Mouse (Mus musculus) ovary, adult 18-20 months (tissue): ENCODE measurements around the gene 1700029H14Rik.
A peak's percentile ranks its signal among the peaks of the same experiment; 100 is the strongest.

ENCODE experiments used
- DNase-seq: peaks from one replicate; pipeline ENCODE4 v3.0.0; 2022; ENCODE audit warnings: low spot score, mixed read lengths

1700029H14Rik gene

DNA sequence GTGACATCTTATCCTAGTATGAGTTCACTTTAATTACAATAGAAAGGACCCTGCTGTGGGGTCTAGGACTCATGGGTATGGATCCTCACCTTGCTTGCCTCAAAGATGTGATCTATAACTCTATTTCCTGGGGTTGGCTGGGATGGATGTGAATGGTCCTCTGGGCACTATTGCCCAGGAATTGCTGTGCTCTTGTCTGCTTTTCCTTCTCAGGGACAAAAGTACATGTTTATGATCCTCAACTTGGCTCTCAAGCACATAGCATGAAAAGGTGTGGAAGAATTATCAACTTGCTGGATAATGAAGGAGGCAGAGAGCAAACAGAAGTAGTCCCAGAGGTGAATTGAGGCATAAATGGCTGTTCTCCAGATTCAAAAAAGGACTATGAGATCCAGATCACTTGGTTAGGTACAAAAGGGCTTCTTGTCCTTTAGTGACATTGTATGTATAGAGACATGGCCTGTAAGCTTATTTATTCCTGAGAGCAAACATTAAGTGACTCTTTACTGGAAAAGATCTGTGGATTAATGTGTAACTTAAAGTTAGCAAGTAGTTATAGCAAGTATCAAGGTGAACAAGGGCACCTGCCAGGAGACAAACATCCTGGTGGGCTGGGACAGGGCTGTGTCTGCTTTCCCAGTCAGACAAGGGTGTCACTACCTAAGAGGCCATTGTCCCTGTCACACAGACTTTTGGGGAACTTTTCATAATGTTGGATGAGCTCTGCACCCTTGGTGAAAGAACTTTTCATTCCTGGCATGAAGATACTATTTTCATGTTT is 57.2 kb downstream of the 1700029H14Rik start:
- DNase-seq = no peak

DNA sequence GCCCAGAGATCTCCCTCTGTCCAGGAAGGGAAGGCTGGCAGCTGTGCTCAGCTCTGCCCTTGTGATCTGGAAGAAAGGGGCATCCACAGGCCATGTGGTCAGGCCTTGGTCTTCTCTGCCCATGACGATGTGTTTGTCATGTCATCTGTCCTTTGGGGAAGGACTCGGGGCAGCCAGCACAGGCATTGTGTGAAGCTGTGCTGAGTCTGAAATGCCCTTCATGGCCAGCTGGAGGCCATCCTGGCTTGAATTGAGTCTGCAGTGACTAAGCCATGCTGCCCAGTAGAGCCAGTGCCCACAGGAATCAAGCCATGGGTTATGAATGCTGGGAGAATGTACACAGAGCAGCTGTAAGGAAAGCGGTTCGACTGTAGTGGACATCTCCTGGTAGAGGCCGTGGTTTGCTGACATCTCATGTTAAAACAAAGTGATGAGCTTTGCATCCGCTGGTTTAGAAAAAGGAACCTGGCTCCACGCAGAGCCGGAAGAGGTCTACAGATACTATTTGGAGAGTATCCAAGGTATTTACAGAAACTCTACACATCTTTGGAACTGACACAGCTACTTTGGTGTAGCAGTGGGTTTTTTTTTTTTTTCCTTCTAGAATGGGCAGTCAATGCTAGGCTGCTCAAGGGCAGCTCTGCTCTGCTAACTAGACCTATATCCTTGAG is 58.2 kb downstream of the 1700029H14Rik start:
- DNase-seq = peak; percentile 57

DNA sequence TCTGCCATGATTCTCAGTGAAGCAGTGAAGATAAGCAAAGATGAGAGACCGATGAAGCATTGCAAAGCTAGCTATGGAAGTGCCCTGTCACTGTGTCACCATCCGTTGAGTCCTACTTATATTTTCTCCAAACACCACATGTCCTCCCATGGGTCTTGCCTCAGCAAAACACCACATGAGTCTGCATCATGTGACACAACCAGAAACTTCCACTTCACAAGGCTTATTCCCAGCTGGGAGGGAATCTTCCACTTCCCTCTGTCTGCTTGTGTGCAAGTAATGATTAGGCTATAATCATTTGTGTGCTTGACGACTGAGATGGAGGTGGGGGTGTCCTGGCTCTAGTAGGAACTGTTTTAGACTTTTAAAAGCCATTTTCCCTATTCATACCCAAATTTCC is 61.0 kb downstream of the 1700029H14Rik start:
- no peak for DNase-seq
